Mouse (Mus musculus) lung, postnatal 25 days (tissue): Measurements from ENCODE around the gene Rln3.

Experiments used
- DNase-seq: peaks from one replicate; pipeline ENCODE4 v3.0.0; 2022; ENCODE audit warnings: low spot score

Gene Rln3

GRCm38 (mm10) chr8:84065037-84065436, 20.2 kb upstream of the Rln3 start, which contains the start of gene Gm10643:
Gene Gm10643 (minus strand): TSS chr8:84065137.
- DNase-seq, result no peak

- DNase-seq, result peak; percentile 75
These were observed 19.2 kb upstream of the Rln3 start for GRCm38 (mm10) chr8:84063861-84064610.

GRCm38 (mm10) chr8:84060245-84060644, 15.4 kb upstream of the Rln3 start:
- no peak for DNase-seq

GRCm38 (mm10) chr8:84059226-84059625, 14.4 kb upstream of the Rln3 start:
- no peak for DNase-seq

GRCm38 (mm10) chr8:84057827-84058226, 13.0 kb upstream of the Rln3 start:
- no peak for DNase-seq

- DNase-seq, result no peak
These were observed 8.4 kb upstream of the Rln3 start for GRCm38 (mm10) chr8:84053229-84053628.

- DNase-seq, result no peak
These were observed 7.9 kb upstream of the Rln3 start for GRCm38 (mm10) chr8:84052746-84053145.

- DNase-seq, result no peak
These were observed 3.4 kb upstream of the Rln3 start for GRCm38 (mm10) chr8:84048171-84048570.

- no peak for DNase-seq
These were observed 1.7 kb upstream of the Rln3 start for GRCm38 (mm10) chr8:84046505-84046904.

GRCm38 (mm10) chr8:84044103-84044502, 697 bp downstream of the Rln3 start:
- DNase-seq, result no peak

- DNase-seq, result no peak
These were observed 1.9 kb downstream of the Rln3 start for GRCm38 (mm10) chr8:84042948-84043342.

GRCm38 (mm10) chr8:84042066-84042947, 2.5 kb downstream of the Rln3 start, which contains the start of gene Il27ra:
Gene Il27ra (minus strand): TSS chr8:84042589.
- peak; percentile 64 for DNase-seq

- peak; percentile 71 for DNase-seq
These were observed 5.8 kb downstream of the Rln3 start for GRCm38 (mm10) chr8:84039050-84039449.

- DNase-seq, result no peak
These were observed 6.8 kb downstream of the Rln3 start for GRCm38 (mm10) chr8:84038015-84038414.

- DNase-seq, result no peak
These were observed 12.0 kb downstream of the Rln3 start for GRCm38 (mm10) chr8:84032777-84033176.

- no peak for DNase-seq
These were observed 15.5 kb downstream of the Rln3 start for GRCm38 (mm10) chr8:84029272-84029671.

- DNase-seq, result no peak
These were observed 17.4 kb downstream of the Rln3 start for GRCm38 (mm10) chr8:84027449-84027848.

GRCm38 (mm10) chr8:84025863-84026262, 18.9 kb downstream of the Rln3 start:
- no peak for DNase-seq

GRCm38 (mm10) chr8:84024171-84024570, 20.6 kb downstream of the Rln3 start:
- no peak for DNase-seq

GRCm38 (mm10) chr8:84023631-84024030, 21.2 kb downstream of the Rln3 start:
- DNase-seq, result no peak

GRCm38 (mm10) chr8:84023085-84023484, 21.7 kb downstream of the Rln3 start:
- peak; percentile 78 for DNase-seq

GRCm38 (mm10) chr8:84021569-84021968, 23.2 kb downstream of the Rln3 start:
- no peak for DNase-seq

- no peak for DNase-seq
These were observed 23.7 kb downstream of the Rln3 start, which contains the start of gene Palm3 for GRCm38 (mm10) chr8:84021096-84021495. Gene Palm3 (plus strand): TSS chr8:84021471.
